Mouse (Mus musculus) frontal cortex, postnatal 14 days (tissue): ENCODE measurements around the gene Parp16.
"Not testable (repeated sequence)": the region's sequence is repeated elsewhere in the genome, so short reads cannot be mapped to it uniquely, and the experiment has no call there.

Experiments used
- DNase-seq, 2 experiments: peaks; one replicate each; pipeline ENCODE4 v3.0.0; 2022; ENCODE audit warnings: low spot score in 2 of 2

Parp16 gene

DNA sequence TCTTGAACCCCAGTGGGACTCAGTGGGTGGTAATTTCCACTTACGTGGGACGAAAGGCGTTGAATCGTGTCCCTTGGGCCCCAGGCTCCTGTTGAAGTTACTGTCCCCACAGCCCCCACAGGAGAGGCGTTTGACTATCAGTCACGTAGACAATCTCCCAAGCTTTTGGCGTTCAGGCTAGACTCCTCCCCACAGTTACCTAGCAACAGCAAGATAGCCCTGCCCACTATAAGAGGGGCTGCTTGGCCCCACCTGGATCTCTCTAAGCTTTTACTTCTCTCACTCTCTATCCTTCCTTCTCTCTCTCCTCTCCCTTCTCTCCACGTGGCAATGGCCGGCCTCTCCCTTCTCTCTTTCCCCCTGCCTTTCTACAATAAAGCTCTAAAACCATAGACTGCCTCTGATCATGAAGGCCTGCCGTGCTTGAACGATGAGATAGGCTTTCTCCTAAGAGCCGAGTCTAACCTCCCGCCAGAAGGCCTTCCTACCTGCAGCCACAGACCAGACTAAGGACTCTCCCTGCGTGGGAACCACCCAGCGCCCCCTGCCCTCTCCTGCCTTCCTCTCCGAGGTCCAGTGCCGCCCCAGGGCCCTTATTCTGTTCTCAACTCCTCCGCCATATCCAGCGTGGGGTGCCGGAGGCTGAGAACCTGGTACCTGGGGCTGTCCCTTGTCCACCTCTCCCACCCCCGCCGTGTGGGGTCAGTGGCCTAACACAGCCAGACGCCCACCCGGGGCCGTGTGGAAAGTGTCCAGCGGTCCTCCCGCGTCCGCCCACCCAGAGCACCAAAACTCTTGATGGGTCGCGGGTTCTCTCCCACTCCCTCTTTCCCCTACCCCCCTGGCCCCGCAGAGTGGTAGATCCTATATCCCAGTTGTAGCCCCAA lies 13.4 kb downstream of the Parp16 start:
- DNase-seq, result no peak

GRCm38 (mm10) chr9:65211598-65211997 lies 16.4 kb downstream of the Parp16 start:
- DNase-seq, result no peak

DNA sequence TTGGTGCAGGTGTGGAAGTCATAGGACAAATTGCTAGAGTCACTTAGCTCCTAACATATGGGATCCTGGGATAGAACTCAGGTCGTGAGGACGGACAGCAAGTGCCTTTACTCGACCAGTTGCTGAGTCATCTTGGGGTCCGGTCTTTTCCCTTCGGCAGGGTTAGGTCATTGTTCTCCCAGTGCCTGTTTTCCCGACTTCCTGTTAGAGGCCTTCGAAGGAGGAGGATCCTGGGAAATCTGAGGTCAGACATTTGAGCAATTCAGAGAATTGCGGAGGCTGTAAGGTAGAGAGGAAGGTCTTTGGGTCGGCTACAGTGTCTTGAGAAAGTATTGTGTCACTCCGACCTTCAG lies 19.2 kb downstream of the Parp16 start:
- DNase-seq, result no peak

GRCm38 (mm10) chr9:65214778-65215493 lies 19.8 kb downstream of the Parp16 start:
- peak; percentile 64 to 68 for DNase-seq

GRCm38 (mm10) chr9:65215494-65216126 lies 20.5 kb downstream of the Parp16 start:
- no peak for DNase-seq

GRCm38 (mm10) chr9:65216972-65217371 lies 21.8 kb downstream of the Parp16 start:
- no peak for DNase-seq

- no peak for DNase-seq
These were observed 22.5 kb downstream of the Parp16 start for GRCm38 (mm10) chr9:65217661-65218060.

DNA sequence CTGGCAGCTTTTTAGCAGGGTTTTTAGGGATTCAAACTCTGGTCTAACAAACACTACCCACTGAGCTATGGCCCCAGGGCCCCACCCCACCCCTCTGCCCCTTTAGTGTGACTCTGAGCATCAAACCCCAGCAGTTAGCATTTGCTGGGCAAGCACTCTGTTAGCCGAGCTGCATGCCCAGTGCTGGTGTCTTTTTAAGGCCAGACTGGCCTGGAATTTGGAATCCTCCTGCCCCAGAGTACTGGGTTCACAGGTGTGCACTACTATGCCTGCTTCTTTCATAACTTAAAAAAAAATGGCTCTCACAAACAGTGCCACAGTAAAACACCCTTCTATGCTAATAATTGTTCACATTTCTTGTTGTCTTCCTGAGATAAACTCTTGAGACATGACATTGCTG lies 23.8 kb downstream of the Parp16 start:
- DNase-seq, result no peak

DNA sequence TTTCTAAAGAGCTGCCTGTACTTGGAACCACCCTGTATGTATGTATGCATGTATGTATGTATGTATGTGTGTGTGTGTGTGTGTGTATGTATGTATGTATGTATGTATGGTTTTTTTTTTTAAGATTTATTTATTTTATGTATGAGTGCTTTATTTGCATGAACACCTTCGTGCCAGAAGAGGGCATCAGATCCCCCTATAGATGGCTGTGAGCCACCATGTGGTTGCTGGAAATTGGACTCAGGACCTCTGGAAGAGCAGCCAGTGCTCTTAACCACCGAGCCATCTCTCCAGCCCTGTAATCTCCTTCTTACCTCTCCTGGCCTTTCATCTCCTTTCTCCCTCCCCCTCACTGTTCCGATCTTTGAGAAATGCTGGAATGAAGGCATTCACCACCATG lies 25.2 kb downstream of the Parp16 start:
- not testable (repeated sequence) for DNase-seq

- no peak for DNase-seq
These were observed 28.8 kb downstream of the Parp16 start for GRCm38 (mm10) chr9:65223927-65224326.

- DNase-seq, result no peak
These were observed 30.6 kb downstream of the Parp16 start for GRCm38 (mm10) chr9:65225795-65226194.

DNA sequence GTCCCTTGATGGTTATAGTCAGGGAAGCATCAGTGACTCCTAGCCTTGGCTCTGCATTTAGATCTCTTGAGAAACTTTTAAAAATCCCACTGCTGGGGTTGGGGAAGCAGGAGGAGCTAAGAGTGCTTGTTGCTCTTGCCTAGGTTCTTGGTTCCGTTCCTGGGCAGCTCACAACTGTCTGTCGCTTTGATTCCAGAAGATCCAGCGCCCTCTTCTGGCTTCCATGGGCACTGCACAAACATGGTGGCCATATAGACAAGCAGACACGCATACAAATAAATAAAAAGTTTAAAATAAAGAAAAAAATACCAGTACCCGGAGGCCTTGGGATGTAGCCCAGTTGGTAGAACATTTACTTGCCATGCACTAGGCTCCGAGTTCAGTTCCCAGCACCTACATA lies 35.1 kb downstream of the Parp16 start:
- DNase-seq, result no peak

GRCm38 (mm10) chr9:65231284-65231683 lies 36.1 kb downstream of the Parp16 start:
- no peak for DNase-seq

DNA sequence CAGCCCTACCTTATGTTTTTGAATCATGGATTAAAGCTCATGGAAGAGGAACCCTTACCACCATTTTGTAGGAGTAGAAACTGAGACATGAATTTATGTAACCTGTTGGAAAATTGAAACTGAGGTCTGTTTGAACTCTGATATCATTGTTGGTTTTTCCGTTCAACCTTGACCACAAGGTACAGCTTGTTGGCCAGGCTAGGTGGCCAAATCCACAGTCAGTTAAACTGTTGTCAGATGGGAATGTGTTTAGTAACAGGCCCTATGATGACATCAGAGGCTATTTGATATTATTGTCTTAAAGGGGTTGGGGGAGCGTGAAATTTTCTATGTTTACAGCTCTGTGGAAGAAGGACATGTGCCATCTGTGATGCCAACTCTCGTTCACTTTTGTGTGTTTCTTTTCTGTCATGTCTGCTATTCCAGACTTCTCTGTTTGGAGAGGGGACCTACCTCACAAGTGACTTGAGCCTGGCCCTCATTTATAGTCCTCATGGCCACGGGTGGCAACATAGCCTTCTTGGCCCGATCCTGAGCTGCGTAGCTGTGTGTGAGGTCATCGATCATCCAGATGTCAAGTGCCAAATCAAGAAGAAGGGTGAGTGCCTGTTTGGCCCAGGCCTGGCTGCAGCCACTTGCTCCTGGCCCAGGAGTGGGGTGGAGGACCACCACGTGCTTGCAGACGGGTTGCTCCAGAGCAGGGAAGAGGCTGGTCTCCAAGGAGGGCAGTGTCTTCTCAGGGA lies 38.3 kb downstream of the Parp16 start:
- DNase-seq, result no peak

DNA sequence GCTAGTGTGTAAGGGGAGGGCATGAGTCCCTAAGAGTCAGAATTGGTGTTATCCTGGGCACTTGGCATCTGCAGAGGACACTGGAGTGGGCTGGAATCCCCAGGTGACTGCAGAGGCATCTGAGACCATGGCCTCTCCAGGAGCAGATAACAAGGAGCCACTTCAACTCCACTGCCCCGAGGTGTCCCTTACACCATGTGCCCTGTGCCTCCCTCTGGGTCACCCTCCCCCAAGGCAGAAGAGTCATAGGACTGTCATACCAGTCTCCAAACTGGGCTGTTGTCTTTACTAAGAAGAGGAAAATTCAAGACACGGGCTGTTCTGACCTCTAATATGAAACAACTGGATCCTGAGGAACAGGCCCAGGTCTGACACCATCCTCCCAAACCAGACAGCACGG lies 39.6 kb downstream of the Parp16 start:
- DNase-seq, result no peak

- DNase-seq, result no peak
These were observed 40.4 kb downstream of the Parp16 start for GRCm38 (mm10) chr9:65235601-65236000.

- no peak for DNase-seq
These were observed 42.5 kb downstream of the Parp16 start for GRCm38 (mm10) chr9:65237616-65238015.

DNA sequence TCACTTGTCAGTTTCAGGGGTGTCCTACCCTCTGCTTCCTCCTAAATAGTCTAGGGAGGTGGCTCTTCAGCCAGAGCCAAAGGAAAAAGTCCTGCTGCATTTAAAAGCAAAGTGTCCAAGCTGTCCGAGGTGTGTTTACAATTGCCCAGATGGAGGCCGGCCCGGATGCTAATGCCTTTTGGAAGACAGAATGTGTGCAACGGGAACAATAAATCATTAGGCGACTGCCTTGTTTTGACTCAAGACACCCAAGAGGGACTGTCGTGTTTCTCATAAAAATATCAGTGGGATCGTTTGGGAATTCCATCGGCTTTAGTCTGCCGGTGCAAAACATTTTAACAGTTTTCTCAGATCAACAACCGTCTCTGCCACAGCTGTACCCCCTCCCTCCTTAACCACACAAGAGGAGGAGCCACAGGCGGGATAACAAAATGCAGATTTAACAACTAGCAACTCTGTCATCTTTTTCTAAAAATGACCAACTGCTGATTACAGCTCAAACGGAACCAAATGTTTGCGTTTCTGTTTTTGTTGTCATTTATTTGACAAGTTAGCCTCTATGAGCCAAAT lies 43.1 kb downstream of the Parp16 start:
- DNase-seq, result no peak

- DNase-seq, result no peak
These were observed 44.0 kb downstream of the Parp16 start for GRCm38 (mm10) chr9:65239176-65239575.

GRCm38 (mm10) chr9:65239731-65240130 lies 44.6 kb downstream of the Parp16 start:
- no peak for DNase-seq

GRCm38 (mm10) chr9:65240587-65240986 lies 45.4 kb downstream of the Parp16 start:
- no peak for DNase-seq

DNA sequence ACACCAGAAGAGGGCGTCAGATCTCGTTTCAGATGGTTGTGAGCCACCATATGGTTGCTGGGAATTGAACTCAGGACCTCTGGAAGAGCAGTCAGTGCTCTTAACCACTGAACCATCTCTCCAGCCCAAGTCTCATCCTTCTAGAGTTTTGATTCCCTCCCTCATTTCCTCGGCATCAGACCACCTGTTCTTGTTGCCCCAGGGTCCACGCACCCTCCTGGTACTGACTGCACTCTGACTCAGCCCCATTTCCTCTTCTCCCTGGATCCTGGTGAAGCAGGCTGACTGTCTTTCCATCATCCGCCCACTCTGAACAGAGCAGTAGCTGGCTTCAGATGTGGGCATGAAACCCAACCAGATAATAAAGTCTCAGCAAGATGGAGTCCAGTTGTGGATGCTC lies 46.8 kb downstream of the Parp16 start:
- DNase-seq, result no peak
